Mouse (Mus musculus): ENCODE measurements at regions not wholly inside any gene's neighbourhood (a gene's known extent, or its start where the extent isn't known, plus 50 kb on each side); places are given as distances from the start of the nearest gene placed in this dataset.

- TF ChIP-seq CTCF (IDR thresholded peaks at IDR 0.05; ENCODE audit: low read depth) (no peak), EP300 (IDR thresholded peaks at IDR 0.05; ENCODE audit: low read depth) (no peak)
Measured at GRCm38 (mm10) chr17:63784381-63785116, 78.3 kb upstream of the Fer start.

Measured in liver, postnatal 0 days (tissue).